In the genomic region with DNA sequence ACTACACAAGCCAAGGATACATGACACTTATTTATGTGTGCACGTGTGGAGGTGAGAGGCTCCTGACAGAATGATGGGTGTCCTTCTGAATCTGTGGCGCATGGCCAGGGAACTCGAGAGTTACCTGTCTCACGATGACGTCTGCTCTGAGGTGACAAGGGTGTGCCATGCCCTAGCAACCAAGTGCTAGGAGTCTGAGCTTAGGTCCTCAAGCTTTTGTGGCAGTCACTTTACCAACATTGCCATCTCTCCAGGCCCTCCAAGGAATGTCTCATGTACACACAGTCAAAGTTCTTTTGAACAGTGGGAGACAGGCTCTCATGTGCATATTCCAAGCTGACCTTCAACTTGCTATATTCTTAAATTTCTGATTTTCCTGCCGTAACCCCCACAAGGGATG, we compare ENCODE assay signal across 24 mouse cellular contexts. TPM values are rescaled to one million over a fixed set of nuclear protein-coding genes. Genes with fewer than 3 reads are reported as not detected.
DNase-seq lines count a peak whose midpoint lies in the region; ATAC-seq and TF ChIP-seq lines count a peak whose summit lies in the region.
"Had no signal": no experiment of that assay in that cellular context is flagged by ENCODE, and none has a peak within 500 bp of the region (broad histone marks: within the 10 kb centered on the region; RNA-seq: fewer than 3 reads in every experiment).

No protein-coding gene starts in this region.

- no peak overlapping the region for H3K4me2 ChIP-seq in heart, postnatal 0 days (ENCODE audit: low read depth, low read length)
- H3K4me2 ChIP-seq in lung, embryonic 15.5 days, result no peak overlapping the region
- H3K4me2 ChIP-seq: embryonic facial prominence, embryonic 15.5 days; hindbrain, embryonic 13.5 days; limb, embryonic 13.5 days had no signal

- H3K79me2 ChIP-seq in heart, adult 2 months (replicated peaks; ENCODE audit: control insufficient read depth, insufficient read depth, low read length), result no peaks in the 10 kb centered on the region

- H3K9ac ChIP-seq in heart, adult 2 months (ENCODE audit: low read depth, low read length), result no peak overlapping the region
- H3K9ac ChIP-seq in heart, postnatal 0 days (replicated peaks; ENCODE audit: low read depth, low read length), result no peak overlapping the region
- H3K9ac ChIP-seq in lung, embryonic 15.5 days, result no peak overlapping the region
- H3K9ac ChIP-seq: embryonic facial prominence, embryonic 15.5 days; hindbrain, embryonic 13.5 days; limb, embryonic 13.5 days; liver, embryonic 14.5 days had no signal

- H3K9me3 ChIP-seq in heart, postnatal 0 days (replicated peaks; ENCODE audit: control insufficient read depth, low read length), result no peaks in the 10 kb centered on the region
- no peaks in the 10 kb centered on the region for H3K9me3 ChIP-seq in lung, embryonic 15.5 days
- H3K9me3 ChIP-seq: embryonic facial prominence, embryonic 15.5 days; G1E; hindbrain, embryonic 13.5 days; limb, embryonic 13.5 days had no signal

- peak overlapping the region; percentile 60 for H3K27ac ChIP-seq in heart, adult 2 months
- peak overlapping the region; percentile 48; the same call in 1 of the 2 replicates for H3K27ac ChIP-seq in heart, postnatal 0 days (ENCODE audit: low read depth)
- peak overlapping the region; percentile 80 for H3K27ac ChIP-seq in lung, embryonic 15.5 days
- H3K27ac ChIP-seq in brown adipose tissue, adult 24 weeks (replicated peaks; ENCODE audit: low read depth, low read length), result 0 out of 2 replicates have a peak overlapping the region, but pooled peaks have one; percentile 13
- H3K27ac ChIP-seq: embryonic facial prominence, embryonic 15.5 days; hindbrain, embryonic 13.5 days; kidney, postnatal 0 days; layer of hippocampus, adult 2 months; limb, embryonic 13.5 days; liver, embryonic 14.5 days had no signal

- no peak for TF ChIP-seq CTCF in heart, adult 2 months (IDR thresholded peaks at IDR 0.05)
- TF ChIP-seq CTCF in heart, postnatal 0 days (IDR thresholded peaks at IDR 0.05; ENCODE audit: low read depth), result no peak

- no peaks in the 10 kb centered on the region for H3K27me3 ChIP-seq in heart, adult 2 months (ENCODE audit: control insufficient read depth, insufficient read depth, low read length)
- H3K27me3 ChIP-seq in heart, postnatal 0 days (ENCODE audit: control insufficient read depth, insufficient read depth, low read length), result no peaks in the 10 kb centered on the region
- no peaks in the 10 kb centered on the region for H3K27me3 ChIP-seq in lung, embryonic 15.5 days
- H3K27me3 ChIP-seq: embryonic facial prominence, embryonic 15.5 days; hindbrain, embryonic 13.5 days; limb, embryonic 13.5 days had no signal

- H3K4me1 ChIP-seq in heart, adult 2 months (ENCODE audit: control insufficient read depth, insufficient read depth, low read length), result peaks cover 10% of the 10 kb centered on the region
- H3K4me1 ChIP-seq in heart, postnatal 0 days (ENCODE audit: control insufficient read depth, insufficient read depth), result peaks cover 12% of the 10 kb centered on the region
- peaks cover 25% of the 10 kb centered on the region for H3K4me1 ChIP-seq in lung, embryonic 15.5 days
- no peaks in the 10 kb centered on the region; the same call in 1 of the 2 replicates for H3K4me1 ChIP-seq in brown adipose tissue, adult 24 weeks (ENCODE audit: control insufficient read depth, insufficient read depth, insufficient read length, low read length)
- H3K4me1 ChIP-seq: embryonic facial prominence, embryonic 15.5 days had no signal

- TF ChIP-seq POLR2A in heart, adult 2 months (IDR thresholded peaks at IDR 0.05; ENCODE audit: insufficient read depth, low read depth, low read length), result no peak

- intact Hi-C loops in heart, adult 2 months (cut with DNase I), result no loop called here
- intact Hi-C loops in heart, postnatal 25 days (cut with DNase I), result no loop called here

- DNase-seq in heart, adult 2 months, result no peak
- no peak for DNase-seq in heart, adult 9 months (ENCODE audit: low spot score in 2 of 2)
- DNase-seq in heart, postnatal 0 days (ENCODE audit: low spot score), result no peak
- no peak for DNase-seq in heart, postnatal 25 days (ENCODE audit: low spot score)
- no peak for DNase-seq in lung, postnatal 10 days
- DNase-seq in cerebellum, adult 9-10 months, result no peak
- DNase-seq: adrenal gland, postnatal 25 days; cerebellum, adult 11-12 months; cerebellum, postnatal 25 days; layer of hippocampus, postnatal 36 days; midbrain, embryonic 14.5 days; thymus, adult 18-20 months; thymus, postnatal 4 days had no signal

- H3K36me3 ChIP-seq in heart, adult 2 months (ENCODE audit: control insufficient read depth, insufficient read depth, low read length), result 0 out of 2 replicates have a peak, but pooled peaks cover 2% of the 10 kb centered on the region
- H3K36me3 ChIP-seq in heart, postnatal 0 days (replicated peaks; ENCODE audit: control insufficient read depth, insufficient read depth, low read length), result peaks cover 21% of the 10 kb centered on the region
- 0 out of 2 replicates have a peak, but pooled peaks cover 4% of the 10 kb centered on the region for H3K36me3 ChIP-seq in lung, embryonic 15.5 days

- H3K4me3 ChIP-seq in heart, adult 2 months, result no peak overlapping the region
- H3K4me3 ChIP-seq in heart, postnatal 0 days (ENCODE audit: low read depth, low read length), result no peak overlapping the region
- H3K4me3 ChIP-seq in lung, embryonic 15.5 days, result no peak overlapping the region
- no peak overlapping the region for H3K4me3 ChIP-seq in brown adipose tissue, adult 24 weeks (ENCODE audit: insufficient read depth, low read depth, low read length)
- H3K4me3 ChIP-seq: embryonic facial prominence, embryonic 15.5 days; hindbrain, embryonic 13.5 days; layer of hippocampus, adult 2 months; limb, embryonic 13.5 days; myocyte had no signal

- no peak for TF ChIP-seq EP300 in heart, adult 2 months (IDR thresholded peaks at IDR 0.05; ENCODE audit: insufficient read depth, low read depth, low read length)
- TF ChIP-seq EP300 in heart, postnatal 0 days (IDR thresholded peaks at IDR 0.05; ENCODE audit: low read depth), result no peak

- ATAC-seq in heart, postnatal 0 days (ENCODE audit: insufficient read depth, low read depth), result no peak
- no peak for ATAC-seq in lung, embryonic 15.5 days (ENCODE audit: borderline replicate concordance, extremely low read depth, low FRiP score, low TSS enrichment)
- ATAC-seq: inflammation-experienced regulatory T-cells, adult 6 months had no signal

- WGBS in heart, adult 2 months, result 79% methylated on average over 6 of the region's 6 CpGs
- 71% methylated on average over 6 of the region's 6 CpGs for WGBS in heart, postnatal 0 days
- 63% methylated on average over 6 of the region's 6 CpGs for WGBS in lung, embryonic 15.5 days

RNA-seq across cellular contexts. Expression of a gene that starts 22.4 kb away (rescaled TPM):
- total RNA-seq in heart, adult 2 months (2021), result 10 to 100 TPM; 26.6 to 33.0 TPM
- polyA plus RNA-seq in heart, adult 2 months (2012; rRNA removed), result 28.3 and 35.6 TPM in 2 replicates
- 36.6 and 57.2 TPM in 2 replicates for total RNA-seq in heart, postnatal 0 days (2014; rRNA removed; ENCODE audit: low replicate concordance)
- polyA plus RNA-seq in heart, postnatal 0 days (2015; fragmentation: Nextera tagmentation; extraction: Ambion mirVana), result 77.0 and 79.7 TPM in 2 replicates
- 10 to 100 TPM; 27.7 to 28.9 TPM for total RNA-seq in heart, postnatal 25 days (2021)
- polyA plus RNA-seq in lung, embryonic 15.5 days (2015; fragmentation: Nextera tagmentation; extraction: Ambion mirVana), result 52.3 and 54.6 TPM in 2 replicates
- polyA plus RNA-seq in brown adipose tissue, adult 24 weeks (2012; ENCODE audit: insufficient read depth, insufficient read length, missing spikeins), result 18.6 and 37.2 TPM in 2 replicates

RNA-seq across cellular contexts. Expression of a gene that starts 33.1 kb away (rescaled TPM):
- 10 to 100 TPM; 16.1 to 19.2 TPM for total RNA-seq in heart, adult 2 months (2021)
- 7.9 and 10.2 TPM in 2 replicates for polyA plus RNA-seq in heart, adult 2 months (2012; rRNA removed)
- 15.7 and 25.2 TPM in 2 replicates for total RNA-seq in heart, postnatal 0 days (2014; rRNA removed; ENCODE audit: low replicate concordance)
- 12.5 and 13.0 TPM in 2 replicates for polyA plus RNA-seq in heart, postnatal 0 days (2015; fragmentation: Nextera tagmentation; extraction: Ambion mirVana)
- total RNA-seq in heart, postnatal 25 days (2021), result 10 to 100 TPM; 19.7 to 22.1 TPM
- 36.6 and 38.6 TPM in 2 replicates for polyA plus RNA-seq in lung, embryonic 15.5 days (2015; fragmentation: Nextera tagmentation; extraction: Ambion mirVana)
- 4.5 and 5.5 TPM in 2 replicates for polyA plus RNA-seq in brown adipose tissue, adult 24 weeks (2012; ENCODE audit: insufficient read depth, insufficient read length, missing spikeins)

Comparison
In these comparisons a context has a peak if more than half of its experiments do, and no peak if none do; other contexts are left out.
1. H3K27ac ChIP-seq: peak in every context shown above with its lines; median percentile 80 in lung, embryonic 15.5 days; 60 in heart, adult 2 months; 48 in heart, postnatal 0 days; 13 in brown adipose tissue, adult 24 weeks.